Mouse (Mus musculus): ENCODE results near the gene Nup153.

The Nup153 gene

GRCm38 (mm10) chr13:46727038-46727836 lies 503 bp downstream of the Nup153 start:
- DNase-seq, result peak; percentile 56 to 68

- DNase-seq, result peak; percentile 16 to 32
These were observed 1.3 kb downstream of the Nup153 start for GRCm38 (mm10) chr13:46726288-46727037.

- DNase-seq, result no peak
These were observed 2.5 kb downstream of the Nup153 start for GRCm38 (mm10) chr13:46725227-46725626.

GRCm38 (mm10) chr13:46724371-46724770 lies 3.4 kb downstream of the Nup153 start:
- DNase-seq, result no peak

GRCm38 (mm10) chr13:46721009-46721408 lies 6.7 kb downstream of the Nup153 start:
- DNase-seq, result no peak

GRCm38 (mm10) chr13:46718893-46719400 lies 8.8 kb downstream of the Nup153 start:
- DNase-seq, result no peak

GRCm38 (mm10) chr13:46715976-46716639 lies 11.6 kb downstream of the Nup153 start:
- DNase-seq, result no peak

GRCm38 (mm10) chr13:46713486-46713885 lies 14.3 kb downstream of the Nup153 start:
- DNase-seq, result no peak

GRCm38 (mm10) chr13:46703138-46703537 lies 24.6 kb downstream of the Nup153 start:
- DNase-seq, result no peak

- DNase-seq, result no peak
These were observed 26.3 kb downstream of the Nup153 start for GRCm38 (mm10) chr13:46701486-46701885.

- no peak for DNase-seq
These were observed 28.4 kb downstream of the Nup153 start for GRCm38 (mm10) chr13:46699372-46699771.

GRCm38 (mm10) chr13:46696788-46697187 lies 31.0 kb downstream of the Nup153 start:
- DNase-seq, result no peak

GRCm38 (mm10) chr13:46695932-46696331 lies 31.8 kb downstream of the Nup153 start:
- no peak for DNase-seq

GRCm38 (mm10) chr13:46695296-46695908 lies 32.3 kb downstream of the Nup153 start:
- no peak for DNase-seq

GRCm38 (mm10) chr13:46690559-46691241 lies 37.0 kb downstream of the Nup153 start:
- no peak for DNase-seq

- DNase-seq, result no peak
These were observed 44.4 kb downstream of the Nup153 start for GRCm38 (mm10) chr13:46683370-46683769.

- no peak for DNase-seq
These were observed 44.8 kb downstream of the Nup153 start for GRCm38 (mm10) chr13:46682921-46683320.

GRCm38 (mm10) chr13:46677721-46678120 lies 50.0 kb downstream of the Nup153 start:
- DNase-seq, result no peak

- no peak for DNase-seq
These were observed 53.1 kb downstream of the Nup153 start for GRCm38 (mm10) chr13:46674601-46675000.

GRCm38 (mm10) chr13:46670514-46670913 lies 57.2 kb downstream of the Nup153 start:
- DNase-seq, result no peak

GRCm38 (mm10) chr13:46669620-46670271 lies 58.0 kb downstream of the Nup153 start:
- DNase-seq, result peak; percentile 27 to 33

Data from thymus, adult 18-20 months (tissue).